Mouse (Mus musculus) forebrain, embryonic 11.5 days (tissue): ENCODE data around the gene Ift140. TPM values are rescaled to one million over a fixed set of nuclear protein-coding genes. Genes with fewer than 3 reads are reported as not detected.
"Not testable (repeated sequence)": the region's sequence is repeated elsewhere in the genome, so short reads cannot be mapped to it uniquely, and the experiment has no call there.

ENCODE experiments used
- ATAC-seq: fragments of 200-750 bp; cut with Nextera tagmentation; replicated peaks from 2 replicates; pipeline ENCODE4 v1.8.0; 2017; ENCODE audit warnings: moderate TSS enrichment; ENCODE audit not compliant: low FRiP score
- DNase-seq: peaks from one replicate; pipeline ENCODE4 v3.0.0-alpha.2; 2017; ENCODE audit warnings: low spot score
- H3K27ac ChIP-seq: fragments of 300-500 bp; sonication (generic); 2 replicates; pipeline ENCODE4 v1.5.1; 2014; ENCODE audit warnings: low read depth, low read length
- H3K27me3 ChIP-seq: fragments of 300-500 bp; sonication (generic); 2 replicates; pipeline ENCODE4 v1.6.1; 2014; ENCODE audit warnings: mild to moderate bottlenecking, low read length, mixed read lengths; ENCODE audit not compliant: control insufficient read depth, insufficient read depth
- H3K36me3 ChIP-seq: fragments of 300-500 bp; sonication (generic); 2 replicates; pipeline ENCODE4 v1.6.1; 2014; ENCODE audit warnings: mild to moderate bottlenecking, low read length, moderate library complexity, mixed read lengths; ENCODE audit not compliant: control insufficient read depth, insufficient read depth
- H3K4me1 ChIP-seq: fragments of 300-500 bp; sonication (generic); replicated peaks from 2 replicates; pipeline ENCODE4 v1.6.1; 2014; ENCODE audit warnings: low read length, mixed read lengths; ENCODE audit not compliant: control insufficient read depth, insufficient read depth
- H3K4me2 ChIP-seq: fragments of 300-500 bp; sonication (generic); 2 replicates; pipeline ENCODE4 v1.6.1; 2014; ENCODE audit warnings: low read depth, mild to moderate bottlenecking, low read length, moderate library complexity, mixed read lengths; ENCODE audit not compliant: severe bottlenecking
- H3K4me3 ChIP-seq: fragments of 300-500 bp; sonication (generic); 2 replicates; pipeline ENCODE4 v1.5.1; 2014; ENCODE audit warnings: low read depth, low read length
- H3K9ac ChIP-seq: fragments of 300-500 bp; sonication (generic); 2 replicates; pipeline ENCODE4 v1.6.1; 2014; ENCODE audit warnings: low read length
- H3K9me3 ChIP-seq: fragments of 300-500 bp; sonication (generic); 2 replicates; pipeline ENCODE4 v1.6.1; 2016; ENCODE audit warnings: low read length, mixed read lengths; ENCODE audit not compliant: control insufficient read depth
- WGBS: fragments of 180-500 bp; shearing (Covaris S2); extraction: QIAGEN DNeasy Blood & Tissue Kit; methylation state at CpG from one replicate; pipeline ENCODE4 v1.1.7; 2014; 5-methylcytosine and 5-hydroxymethylcytosine counted together
- polyA plus RNA-seq: library from polyadenylated mRNA; unstranded; fragments of >200 nt; fragmentation: Nextera tagmentation; extraction: Ambion mirVana; gene quantifications from 2 replicates; pipeline ENCODE4 v1.2.1, GENCODE M21; 2014

Ift140 gene
- polyA plus RNA-seq, 1 experiment from 2014 or later = 29.2 TPM

- 11% methylated on average over 23 of the region's 23 CpGs for WGBS
- ATAC-seq = no peak
- no peak for DNase-seq
Observed at GRCm38 (mm10) chr17:25114908-25115645, 99.2 kb downstream of the Ift140 start.

GRCm38 (mm10) chr17:25115664-25116432, 100.0 kb downstream of the Ift140 start, which contains the start of gene Telo2:
Telo2 (minus strand) TSS chr17:25115967.
- WGBS = 5% methylated on average over 40 of the region's 40 CpGs
- Histone ChIP-seq H3K27me3 (no peaks in the 10 kb centered on the region), H3K9me3 (no peaks in the 10 kb centered on the region), H3K27ac (peak within 1 kb of the TSS; percentile 68), H3K4me1 (peaks cover 2% of the 10 kb centered on the region; the same call in 1 of the 2 replicates), H3K4me3 (peak within 1 kb of the TSS; percentile 54), H3K9ac (peak within 1 kb of the TSS; percentile 84), H3K4me2 (peak within 1 kb of the TSS; percentile 99), H3K36me3 (no peaks in the 10 kb centered on the region)
- DNase-seq = peak; percentile 93
- ATAC-seq = peak; percentile 94

More at GRCm38 (mm10) chr17:25114908-25115645, 99.2 kb downstream of the Ift140 start:
- Histone ChIP-seq H3K27me3 (no peaks in the 10 kb centered on the region), H3K9me3 (no peaks in the 10 kb centered on the region), H3K36me3 (no peaks in the 10 kb centered on the region), H3K4me2 (peak overlapping the region; percentile 99), H3K27ac (peak overlapping the region; percentile 68; the same call in 1 of the 2 replicates), H3K4me3 (peak overlapping the region; percentile 54), H3K4me1 (peaks cover 2% of the 10 kb centered on the region; the same call in 1 of the 2 replicates), H3K9ac (peak overlapping the region; percentile 84)

- DNase-seq (no peak), ATAC-seq (no peak)
- Histone ChIP-seq H3K36me3 (no peaks in the 10 kb centered on the region), H3K4me3 (no peak overlapping the region), H3K4me2 (no peak overlapping the region), H3K27me3 (no peaks in the 10 kb centered on the region), H3K4me1 (peaks cover 2% of the 10 kb centered on the region; the same call in 1 of the 2 replicates), H3K9ac (no peak overlapping the region), H3K27ac (no peak overlapping the region), H3K9me3 (no peaks in the 10 kb centered on the region)
- WGBS = 33% methylated on average over 4 of the region's 4 CpGs
Observed at GRCm38 (mm10) chr17:25117263-25117662, 101.4 kb downstream of the Ift140 start.

- 43% methylated on average over 3 of the region's 3 CpGs for WGBS
- DNase-seq = no peak
- Histone ChIP-seq H3K9ac (no peak within 1 kb of the TSS), H3K4me1 (0 out of 2 replicates have a peak, but pooled peaks cover 2% of the 10 kb centered on the region), H3K27me3 (no peaks in the 10 kb centered on the region), H3K4me3 (no peak within 1 kb of the TSS), H3K4me2 (no peak within 1 kb of the TSS), H3K36me3 (no peaks in the 10 kb centered on the region), H3K9me3 (no peaks in the 10 kb centered on the region), H3K27ac (no peak within 1 kb of the TSS)
- no peak for ATAC-seq
Observed at GRCm38 (mm10) chr17:25120406-25120805, 104.5 kb downstream of the Ift140 start, which contains the start of gene Ptx4. Ptx4 (plus strand) TSS chr17:25120760.

- Histone ChIP-seq H3K27me3 (no peaks in the 10 kb centered on the region), H3K9me3 (no peaks in the 10 kb centered on the region), H3K4me3 (no peak overlapping the region), H3K4me2 (no peak overlapping the region), H3K4me1 (no peaks in the 10 kb centered on the region), H3K36me3 (no peaks in the 10 kb centered on the region), H3K9ac (no peak overlapping the region), H3K27ac (no peak overlapping the region)
- WGBS = 31% methylated on average over 7 of the region's 7 CpGs
- DNase-seq (no peak), ATAC-seq (no peak)
Observed at GRCm38 (mm10) chr17:25123979-25124378, 108.1 kb downstream of the Ift140 start.

GRCm38 (mm10) chr17:25125442-25126060, 109.7 kb downstream of the Ift140 start:
- not testable (repeated sequence) for DNase-seq, H3K9ac ChIP-seq, H3K27ac ChIP-seq, H3K27me3 ChIP-seq, H3K36me3 ChIP-seq, H3K9me3 ChIP-seq, H3K4me1 ChIP-seq, H3K4me2 ChIP-seq, ATAC-seq, H3K4me3 ChIP-seq
- 71% methylated on average over 3 of the region's 3 CpGs for WGBS

- Histone ChIP-seq H3K9me3 (no peaks in the 10 kb centered on the region), H3K9ac (no peak overlapping the region), H3K4me3 (no peak overlapping the region), H3K27me3 (no peaks in the 10 kb centered on the region), H3K4me1 (no peaks in the 10 kb centered on the region), H3K4me2 (no peak overlapping the region), H3K27ac (no peak overlapping the region), H3K36me3 (no peaks in the 10 kb centered on the region)
- no peak for DNase-seq
- no peak for ATAC-seq
- WGBS = 67% methylated on average over 8 of the region's 8 CpGs
Observed at GRCm38 (mm10) chr17:25127079-25127478, 111.2 kb downstream of the Ift140 start.

- DNase-seq = no peak
Observed at GRCm38 (mm10) chr17:25127681-25128080, 111.8 kb downstream of the Ift140 start.

More at GRCm38 (mm10) chr17:25127681-25128080, 111.8 kb downstream of the Ift140 start:
- H3K27me3 ChIP-seq = no peaks in the 10 kb centered on the region
- no peaks in the 10 kb centered on the region for H3K9me3 ChIP-seq
- WGBS = 79% methylated on average over 9 of the region's 9 CpGs
- no peak overlapping the region for H3K9ac ChIP-seq
- H3K4me2 ChIP-seq = no peak overlapping the region
- no peak for ATAC-seq
- H3K36me3 ChIP-seq = no peaks in the 10 kb centered on the region
- H3K27ac ChIP-seq = peak overlapping the region; percentile 25; the same call in 1 of the 2 replicates
- H3K4me3 ChIP-seq = no peak overlapping the region
- H3K4me1 ChIP-seq = no peaks in the 10 kb centered on the region
